Mouse (Mus musculus) MEL (cell line): Measurements from ENCODE around the gene 4930432M17Rik. TPM values are rescaled to one million over a fixed set of nuclear protein-coding genes. Genes with fewer than 3 reads are reported as not detected.

Source experiments
- DNase-seq: peaks from one replicate; pipeline ENCODE4 v3.0.0; 2011; ENCODE audit warnings: low read depth, low spot score
- H3K27ac ChIP-seq: 2 replicates; pipeline ENCODE4 v1.5.1; 2012; ENCODE audit warnings: low read depth, mild to moderate bottlenecking, control low read depth, low read length, moderate library complexity; ENCODE audit not compliant: control insufficient read depth
- H3K27me3 ChIP-seq, 2 experiments: fragments of 150-350 bp in 1 of 2; sonication (generic) in 1 of 2; 2 replicates each; pipeline ENCODE4 v1.6.1; 2012; ENCODE audit warnings: low read length in 2 of 2, mild to moderate bottlenecking in 2 of 2, improper control_type of control experiment in 1 of 2, moderate library complexity in 1 of 2; ENCODE audit not compliant: insufficient read depth in 2 of 2, control insufficient read depth in 1 of 2
- H3K36me3 ChIP-seq, 2 experiments: 2 replicates each; pipeline ENCODE4 v1.6.1; 2012 to 2014; ENCODE audit warnings: low read length in 2 of 2, improper control_type of control experiment in 1 of 2, inconsistent platforms in 1 of 2, mild to moderate bottlenecking in 1 of 2; ENCODE audit not compliant: insufficient read depth in 2 of 2, control insufficient read depth in 1 of 2
- H3K4me1 ChIP-seq, 2 experiments: fragments of 150-350 bp in 1 of 2; sonication (generic) in 1 of 2; 2 replicates each; pipeline ENCODE4 v1.6.1; 2012; ENCODE audit warnings: low read length in 2 of 2, improper control_type of control experiment in 1 of 2, mild to moderate bottlenecking in 1 of 2; ENCODE audit not compliant: insufficient read depth in 2 of 2, control insufficient read depth in 1 of 2
- H3K4me3 ChIP-seq, 2 experiments: fragments of 150-350 bp in 1 of 2; sonication (generic) in 1 of 2; 2 replicates each; pipeline ENCODE4 v1.5.1; 2012; ENCODE audit warnings: low read depth in 2 of 2, low read length in 2 of 2, mild to moderate bottlenecking in 2 of 2, moderate library complexity in 2 of 2, control low read depth in 1 of 2, improper control_type of control experiment in 1 of 2; ENCODE audit not compliant: control insufficient read depth in 1 of 2, insufficient read depth in 1 of 2
- H3K79me2 ChIP-seq: 2 replicates; pipeline ENCODE4 v1.6.1; 2012; ENCODE audit warnings: mild to moderate bottlenecking, low read length, moderate library complexity; ENCODE audit not compliant: control insufficient read depth, poor library complexity, insufficient read depth
- H3K9ac ChIP-seq: 2 replicates; pipeline ENCODE4 v1.6.1; 2012; ENCODE audit warnings: low read depth, mild to moderate bottlenecking, control low read depth, low read length, moderate library complexity; ENCODE audit not compliant: control insufficient read depth, poor library complexity, severe bottlenecking
- H3K9me3 ChIP-seq: fragments of 150-350 bp; sonication (generic); replicated peaks from 2 replicates; pipeline ENCODE4 v1.6.1; 2012; ENCODE audit warnings: mild to moderate bottlenecking, low read length, improper control_type of control experiment, moderate library complexity; ENCODE audit not compliant: insufficient read depth
- CHD2 ChIP-seq: IDR thresholded peaks from 2 replicates; pipeline ENCODE4 v1.6.1; 2011; ENCODE audit warnings: low read length, improper control_type of control experiment
- CTCF ChIP-seq, 3 experiments: IDR thresholded peaks in 2 of 3; conservative IDR thresholded peaks in 1 of 3; 2 replicates each; pipeline ENCODE4 v1.5.1; 2011 to 2012; ENCODE audit warnings: low read length in 3 of 3, low read depth in 2 of 3, mild to moderate bottlenecking in 2 of 3, improper control_type of control experiment in 1 of 3, inconsistent platforms in 1 of 3, mixed read lengths in 1 of 3, moderate library complexity in 1 of 3; ENCODE audit not compliant: control insufficient read depth in 1 of 3, insufficient read depth in 1 of 3, poor library complexity in 1 of 3, severe bottlenecking in 1 of 3
- EP300 ChIP-seq, 2 experiments: IDR thresholded peaks; 2 replicates each; pipeline ENCODE4 v1.6.1; 2011; ENCODE audit warnings: improper control_type of control experiment in 2 of 2, low read length in 2 of 2, low read depth in 1 of 2, mild to moderate bottlenecking in 1 of 2
- GABPA ChIP-seq: IDR thresholded peaks from 2 replicates; pipeline ENCODE4 v1.6.1; 2012; ENCODE audit warnings: low read depth, mild to moderate bottlenecking, inconsistent platforms, low read length, improper control_type of control experiment, moderate library complexity
- GATA1 ChIP-seq: IDR thresholded peaks from 2 replicates; pipeline ENCODE4 v1.6.1; 2011; ENCODE audit warnings: low read depth, low read length, improper control_type of control experiment
- HCFC1 ChIP-seq: IDR thresholded peaks from 2 replicates; pipeline ENCODE4 v1.6.1; 2012; ENCODE audit warnings: low read depth, mild to moderate bottlenecking, inconsistent platforms, low read length, improper control_type of control experiment, moderate library complexity
- JUND ChIP-seq: IDR thresholded peaks from 2 replicates; pipeline ENCODE4 v1.6.1; 2011; ENCODE audit warnings: low read depth, mild to moderate bottlenecking, improper control_type of control experiment, low read length
- KAT2A ChIP-seq: conservative IDR thresholded peaks from 2 replicates; pipeline ENCODE4 v1.6.1; 2012; ENCODE audit warnings: low read depth, low read length, improper control_type of control experiment, inconsistent platforms
- MAZ ChIP-seq: IDR thresholded peaks from 2 replicates; pipeline ENCODE4 v1.6.1; 2012; ENCODE audit warnings: low read depth, mild to moderate bottlenecking, inconsistent platforms, low read length, improper control_type of control experiment
- MEF2A ChIP-seq: IDR thresholded peaks from 2 replicates; pipeline ENCODE4 v1.6.1; 2014; ENCODE audit warnings: low read depth, mild to moderate bottlenecking, inconsistent platforms, low read length, improper control_type of control experiment; ENCODE audit not compliant: poor library complexity, insufficient replicate concordance, severe bottlenecking; ENCODE audit errors: extremely low read depth
- MYB ChIP-seq: IDR thresholded peaks from 2 replicates; pipeline ENCODE4 v1.6.1; 2011; ENCODE audit warnings: mild to moderate bottlenecking, low read depth, low read length, improper control_type of control experiment
- MYC ChIP-seq: IDR thresholded peaks from 2 replicates; pipeline ENCODE4 v1.6.1; 2011; ENCODE audit warnings: low read depth, mild to moderate bottlenecking, low read length, improper control_type of control experiment, moderate library complexity
- NRF1 ChIP-seq: IDR thresholded peaks from 2 replicates; pipeline ENCODE4 v1.6.1; 2014; ENCODE audit warnings: low read depth, mild to moderate bottlenecking, inconsistent platforms, low read length, improper control_type of control experiment, moderate library complexity; ENCODE audit not compliant: poor library complexity, insufficient read depth, severe bottlenecking
- POLR2AphosphoS2 ChIP-seq: IDR thresholded peaks from 2 replicates; pipeline ENCODE4 v1.6.1; 2011; ENCODE audit warnings: low read length, improper control_type of control experiment
- POLR2AphosphoS5 ChIP-seq: IDR thresholded peaks from 2 replicates; pipeline ENCODE4 v1.6.1; 2012; ENCODE audit warnings: low read depth, borderline replicate concordance, mild to moderate bottlenecking, inconsistent platforms, low read length, moderate library complexity, mixed read lengths
- RAD21 ChIP-seq: IDR thresholded peaks from 2 replicates; pipeline ENCODE4 v1.6.1; 2011; ENCODE audit warnings: mild to moderate bottlenecking, low read depth, low read length, improper control_type of control experiment
- TCF12 ChIP-seq: IDR thresholded peaks from 2 replicates; pipeline ENCODE4 v1.6.1; 2014; ENCODE audit warnings: low read depth, mild to moderate bottlenecking, inconsistent platforms, low read length, improper control_type of control experiment, moderate library complexity
- UBTF ChIP-seq: IDR thresholded peaks from 2 replicates; pipeline ENCODE4 v1.6.1; 2012; ENCODE audit warnings: low read depth, mild to moderate bottlenecking, inconsistent platforms, low read length, improper control_type of control experiment, moderate library complexity, borderline replicate concordance; ENCODE audit not compliant: insufficient read depth
- USF1 ChIP-seq: IDR thresholded peaks from 2 replicates; pipeline ENCODE4 v1.6.1; 2014; ENCODE audit warnings: low read depth, mild to moderate bottlenecking, inconsistent platforms, low read length, improper control_type of control experiment, moderate library complexity
- ZC3H11A ChIP-seq: IDR thresholded peaks from 2 replicates; pipeline ENCODE4 v1.6.1; 2012; ENCODE audit warnings: low read depth, mild to moderate bottlenecking, inconsistent platforms, low read length, improper control_type of control experiment
- ZKSCAN1 ChIP-seq: IDR thresholded peaks from 2 replicates; pipeline ENCODE4 v1.6.1; 2012; ENCODE audit warnings: low read depth, mild to moderate bottlenecking, inconsistent platforms, low read length, improper control_type of control experiment, moderate library complexity
- ZMIZ1 ChIP-seq: IDR thresholded peaks from 2 replicates; pipeline ENCODE4 v1.6.1; 2012; ENCODE audit warnings: low read depth, mild to moderate bottlenecking, inconsistent platforms, low read length, improper control_type of control experiment, moderate library complexity
- ZNF384 ChIP-seq: IDR thresholded peaks from 2 replicates; pipeline ENCODE4 v1.6.1; 2012; ENCODE audit warnings: low read depth, mild to moderate bottlenecking, inconsistent platforms, low read length, improper control_type of control experiment
- polyA plus RNA-seq, 2 experiments: library from polyadenylated mRNA; stranded (reverse) in 1 of 2; unstranded in 1 of 2; fragments of >175 nt in 1 of 2; fragments of >200 nt in 1 of 2; gene quantifications; 2 replicates each; pipeline versions ENCODE4 v1.2.1 to v1.2.4; 2012; ENCODE audit warnings: low replicate concordance in 2 of 2, low read depth in 1 of 2; ENCODE audit not compliant: insufficient read length in 2 of 2, insufficient read depth in 1 of 2, missing spikeins in 1 of 2
- total RNA-seq: library from RNA; depleted of rRNA; stranded (reverse); fragments of 300-350 nt; gene quantifications from 2 replicates; pipeline ENCODE4 v1.2.3, GENCODE M21; 2012

4930432M17Rik gene
- total and polyA plus RNA-seq, 3 experiments = not detected

- no peaks in the 10 kb centered on the region for H3K36me3 ChIP-seq
- peaks cover 0 to 6% of the 10 kb centered on the region in 2 experiments; a peak in 1 of 4 replicates for H3K27me3 ChIP-seq
- TF ChIP-seq GATA1 (no peak), GABPA (no peak), JUND (no peak), ZC3H11A (no peak), CTCF (IDR thresholded peaks at IDR 0.05 in 2 of 3, conservative IDR thresholded peaks at IDR 0.05 in 1 of 3; ENCODE audit: control insufficient read depth in 1 of 3, insufficient read depth in 1 of 3, low read depth in 2 of 3, low read length in 3 of 3, poor library complexity in 1 of 3, severe bottlenecking in 1 of 3) (no peak), MYC (no peak), MYB (no peak), RAD21 (no peak), UBTF (no peak), CHD2 (no peak), HCFC1 (no peak), MAZ (no peak), USF1 (no peak), POLR2AphosphoS2 (no peak), TCF12 (no peak), KAT2A (no peak), POLR2AphosphoS5 (no peak), EP300 (IDR thresholded peaks at IDR 0.05; ENCODE audit: low read depth in 1 of 2, low read length in 2 of 2) (no peak)
- no peak for DNase-seq
- no peaks in the 10 kb centered on the region for H3K79me2 ChIP-seq
- no peak overlapping the region for H3K27ac ChIP-seq
- H3K9me3 ChIP-seq = no peaks in the 10 kb centered on the region
- H3K9ac ChIP-seq = no peak overlapping the region
- no peak overlapping the region for H3K4me3 ChIP-seq
- H3K4me1 ChIP-seq = peaks cover 0 to 2% of the 10 kb centered on the region in 2 experiments; a peak in 1 of 4 replicates
Observed at GRCm38 (mm10) chr3:121646364-121647048, 24.1 kb upstream of the 4930432M17Rik start.

- H3K36me3 ChIP-seq = no peaks in the 10 kb centered on the region; a peak in 1 of 4 replicates
- H3K4me1 ChIP-seq = peaks cover 0 to 9% of the 10 kb centered on the region in 2 experiments; a peak in 1 of 4 replicates
- no peaks in the 10 kb centered on the region for H3K79me2 ChIP-seq
- no peak overlapping the region for H3K9ac ChIP-seq
- H3K27me3 ChIP-seq = peaks cover 0 to 3% of the 10 kb centered on the region in 2 experiments; a peak in 1 of 4 replicates
- H3K9me3 ChIP-seq = no peaks in the 10 kb centered on the region
- no peak overlapping the region for H3K4me3 ChIP-seq
- TF ChIP-seq ZKSCAN1 (no peak), HCFC1 (no peak), CTCF (IDR thresholded peaks at IDR 0.05 in 2 of 3, conservative IDR thresholded peaks at IDR 0.05 in 1 of 3; ENCODE audit: control insufficient read depth in 1 of 3, insufficient read depth in 1 of 3, low read depth in 2 of 3, low read length in 3 of 3, poor library complexity in 1 of 3, severe bottlenecking in 1 of 3) (no peak), ZC3H11A (no peak), NRF1 (no peak), MEF2A (no peak), TCF12 (no peak), ZMIZ1 (no peak), GABPA (no peak), ZNF384 (no peak), POLR2AphosphoS2 (no peak), RAD21 (no peak)
- H3K27ac ChIP-seq = no peak overlapping the region
- no peak for DNase-seq
Observed at GRCm38 (mm10) chr3:121648238-121648778, 22.3 kb upstream of the 4930432M17Rik start.
